Mouse (Mus musculus) c-Kit-positive CD71-positive TER-119-positive erythroid progenitor cells, embryonic 14.5 days (primary cell): ENCODE results near the gene Mcemp1.

Experiments
- DNase-seq: peaks from one replicate; pipeline ENCODE4 v3.0.0-alpha.2; 2013; ENCODE audit warnings: low spot score

Gene Mcemp1

GRCm38 (mm10) chr8:3674671-3675070, 9.1 kb downstream of the Mcemp1 start:
- no peak for DNase-seq

GRCm38 (mm10) chr8:3676131-3676992, 10.8 kb downstream of the Mcemp1 start, which contains the start of gene Trappc5:
TSS of gene Trappc5 (plus strand) at chr8:3676299.
- peak; percentile 89 for DNase-seq

- peak; percentile 28 for DNase-seq
Observed at GRCm38 (mm10) chr8:3676993-3677579, 11.5 kb downstream of the Mcemp1 start.

GRCm38 (mm10) chr8:3678831-3679230, 13.3 kb downstream of the Mcemp1 start:
- DNase-seq = no peak

GRCm38 (mm10) chr8:3679236-3679635, 13.7 kb downstream of the Mcemp1 start:
- no peak for DNase-seq

GRCm38 (mm10) chr8:3679656-3680055, 14.1 kb downstream of the Mcemp1 start:
- no peak for DNase-seq

- no peak for DNase-seq
Observed at GRCm38 (mm10) chr8:3682435-3682834, 16.9 kb downstream of the Mcemp1 start.

- no peak for DNase-seq
Observed at GRCm38 (mm10) chr8:3683408-3684176, 18.0 kb downstream of the Mcemp1 start.

GRCm38 (mm10) chr8:3684530-3684929, 19.0 kb downstream of the Mcemp1 start:
- DNase-seq = no peak

GRCm38 (mm10) chr8:3685422-3685821, 19.9 kb downstream of the Mcemp1 start:
- no peak for DNase-seq

GRCm38 (mm10) chr8:3687537-3687936, 22.0 kb downstream of the Mcemp1 start:
- no peak for DNase-seq

- no peak for DNase-seq
Observed at GRCm38 (mm10) chr8:3690774-3691173, 25.2 kb downstream of the Mcemp1 start.

GRCm38 (mm10) chr8:3694121-3694520, 28.6 kb downstream of the Mcemp1 start, which contains the start of gene Fcer2a:
TSS of gene Fcer2a (minus strand) at chr8:3694175.
- DNase-seq = no peak

- DNase-seq = no peak
Observed at GRCm38 (mm10) chr8:3701491-3701890, 35.9 kb downstream of the Mcemp1 start.

GRCm38 (mm10) chr8:3705711-3706110, 40.2 kb downstream of the Mcemp1 start:
- DNase-seq = peak; percentile 26

GRCm38 (mm10) chr8:3707611-3708010, 42.1 kb downstream of the Mcemp1 start:
- DNase-seq = no peak

GRCm38 (mm10) chr8:3710312-3710711, 44.8 kb downstream of the Mcemp1 start:
- DNase-seq = no peak

- no peak for DNase-seq
Observed at GRCm38 (mm10) chr8:3711646-3712045, 46.1 kb downstream of the Mcemp1 start.

- no peak for DNase-seq
Observed at GRCm38 (mm10) chr8:3717321-3717954, 51.9 kb downstream of the Mcemp1 start.

- peak; percentile 56 for DNase-seq
Observed at GRCm38 (mm10) chr8:3718559-3718958, 53.0 kb downstream of the Mcemp1 start.
